Mouse (Mus musculus) neural tube, embryonic 10.5 days (tissue): ENCODE data around the gene Cd200r4.
"Not testable (repeated sequence)": the region's sequence is repeated elsewhere in the genome, so short reads cannot be mapped to it uniquely, and the experiment has no call there.

Source experiments
- DNase-seq: peaks from one replicate; pipeline ENCODE4 v3.0.0-alpha.2; 2017; ENCODE audit warnings: low spot score; ENCODE audit errors: extremely low spot score

Gene Cd200r4

GRCm38 (mm10) chr16:44811544-44811943, at the start of gene Cd200r4:
Gene Cd200r4 (plus strand): TSS chr16:44811733.
- no peak for DNase-seq

GRCm38 (mm10) chr16:44761811-44762210, 49.7 kb upstream of the Cd200r4 start:
- no peak for DNase-seq

- DNase-seq: no peak
Observed at GRCm38 (mm10) chr16:44765555-44766319, 45.8 kb upstream of the Cd200r4 start, which contains the start of gene Cd200r1. Gene Cd200r1 (plus strand): TSS chr16:44765736.

- DNase-seq: no peak
Observed at GRCm38 (mm10) chr16:44766320-44766892, 45.1 kb upstream of the Cd200r4 start.

- no peak for DNase-seq
Observed at GRCm38 (mm10) chr16:44767506-44767905, 44.0 kb upstream of the Cd200r4 start.

GRCm38 (mm10) chr16:44767967-44768366, 43.6 kb upstream of the Cd200r4 start:
- no peak for DNase-seq

- no peak for DNase-seq
Observed at GRCm38 (mm10) chr16:44772577-44772976, 39.0 kb upstream of the Cd200r4 start.

GRCm38 (mm10) chr16:44773673-44774072, 37.9 kb upstream of the Cd200r4 start:
- DNase-seq: no peak

GRCm38 (mm10) chr16:44774201-44774600, 37.3 kb upstream of the Cd200r4 start:
- no peak for DNase-seq

- DNase-seq: no peak
Observed at GRCm38 (mm10) chr16:44778538-44779147, 32.9 kb upstream of the Cd200r4 start.

GRCm38 (mm10) chr16:44779494-44779893, 32.0 kb upstream of the Cd200r4 start:
- no peak for DNase-seq

GRCm38 (mm10) chr16:44780751-44781150, 30.8 kb upstream of the Cd200r4 start:
- no peak for DNase-seq

GRCm38 (mm10) chr16:44786934-44787333, 24.6 kb upstream of the Cd200r4 start:
- DNase-seq: no peak

- DNase-seq: no peak
Observed at GRCm38 (mm10) chr16:44794416-44794815, 17.1 kb upstream of the Cd200r4 start.

- DNase-seq: no peak
Observed at GRCm38 (mm10) chr16:44805976-44806375, 5.6 kb upstream of the Cd200r4 start.

- DNase-seq: not testable (repeated sequence)
Observed at GRCm38 (mm10) chr16:44810223-44810622, 1.3 kb upstream of the Cd200r4 start.

GRCm38 (mm10) chr16:44812468-44813065, 1.0 kb downstream of the Cd200r4 start:
- no peak for DNase-seq

- DNase-seq: no peak
Observed at GRCm38 (mm10) chr16:44818010-44818409, 6.5 kb downstream of the Cd200r4 start.

- no peak for DNase-seq
Observed at GRCm38 (mm10) chr16:44820545-44820944, 9.0 kb downstream of the Cd200r4 start.

GRCm38 (mm10) chr16:44832286-44832685, 20.8 kb downstream of the Cd200r4 start:
- DNase-seq: no peak

- not testable (repeated sequence) for DNase-seq
Observed at GRCm38 (mm10) chr16:44833189-44833588, 21.7 kb downstream of the Cd200r4 start.

- DNase-seq: no peak
Observed at GRCm38 (mm10) chr16:44866797-44867196, 55.3 kb downstream of the Cd200r4 start, which contains the start of gene Cd200r2. Gene Cd200r2 (plus strand): TSS chr16:44867097.
